Mouse (Mus musculus) MEL (cell line): ENCODE measurements at regions not wholly inside any gene's neighbourhood (a gene's known extent, or its start where the extent isn't known, plus 50 kb on each side); places are given as distances from the start of the nearest gene placed in this dataset.
A peak's percentile ranks its signal among the peaks of the same experiment; 100 is the strongest.

Source experiments
- DNase-seq: peaks from one replicate; pipeline ENCODE4 v3.0.0; 2011; ENCODE audit warnings: low read depth, low spot score
- H3K27ac ChIP-seq: 2 replicates; pipeline ENCODE4 v1.5.1; 2012; ENCODE audit warnings: low read depth, mild to moderate bottlenecking, control low read depth, low read length, moderate library complexity; ENCODE audit not compliant: control insufficient read depth
- H3K27me3 ChIP-seq, 2 experiments: fragments of 150-350 bp in 1 of 2; sonication (generic) in 1 of 2; 2 replicates each; pipeline ENCODE4 v1.6.1; 2012; ENCODE audit warnings: low read length in 2 of 2, mild to moderate bottlenecking in 2 of 2, improper control_type of control experiment in 1 of 2, moderate library complexity in 1 of 2; ENCODE audit not compliant: insufficient read depth in 2 of 2, control insufficient read depth in 1 of 2
- H3K36me3 ChIP-seq, 2 experiments: 2 replicates each; pipeline ENCODE4 v1.6.1; 2012 to 2014; ENCODE audit warnings: low read length in 2 of 2, improper control_type of control experiment in 1 of 2, inconsistent platforms in 1 of 2, mild to moderate bottlenecking in 1 of 2; ENCODE audit not compliant: insufficient read depth in 2 of 2, control insufficient read depth in 1 of 2
- H3K4me1 ChIP-seq, 2 experiments: fragments of 150-350 bp in 1 of 2; sonication (generic) in 1 of 2; 2 replicates each; pipeline ENCODE4 v1.6.1; 2012; ENCODE audit warnings: low read length in 2 of 2, improper control_type of control experiment in 1 of 2, mild to moderate bottlenecking in 1 of 2; ENCODE audit not compliant: insufficient read depth in 2 of 2, control insufficient read depth in 1 of 2
- H3K4me3 ChIP-seq, 2 experiments: fragments of 150-350 bp in 1 of 2; sonication (generic) in 1 of 2; 2 replicates each; pipeline ENCODE4 v1.5.1; 2012; ENCODE audit warnings: low read depth in 2 of 2, low read length in 2 of 2, mild to moderate bottlenecking in 2 of 2, moderate library complexity in 2 of 2, control low read depth in 1 of 2, improper control_type of control experiment in 1 of 2; ENCODE audit not compliant: control insufficient read depth in 1 of 2, insufficient read depth in 1 of 2
- H3K79me2 ChIP-seq: 2 replicates; pipeline ENCODE4 v1.6.1; 2012; ENCODE audit warnings: mild to moderate bottlenecking, low read length, moderate library complexity; ENCODE audit not compliant: control insufficient read depth, poor library complexity, insufficient read depth
- H3K9ac ChIP-seq: 2 replicates; pipeline ENCODE4 v1.6.1; 2012; ENCODE audit warnings: low read depth, mild to moderate bottlenecking, control low read depth, low read length, moderate library complexity; ENCODE audit not compliant: control insufficient read depth, poor library complexity, severe bottlenecking
- H3K9me3 ChIP-seq: fragments of 150-350 bp; sonication (generic); replicated peaks from 2 replicates; pipeline ENCODE4 v1.6.1; 2012; ENCODE audit warnings: mild to moderate bottlenecking, low read length, improper control_type of control experiment, moderate library complexity; ENCODE audit not compliant: insufficient read depth
- BHLHE40 ChIP-seq: IDR thresholded peaks from 2 replicates; pipeline ENCODE4 v1.6.1; 2012; ENCODE audit warnings: low read depth, mild to moderate bottlenecking, inconsistent platforms, low read length, improper control_type of control experiment, borderline replicate concordance
- CHD1 ChIP-seq: IDR thresholded peaks from 2 replicates; pipeline ENCODE4 v1.6.1; 2012; ENCODE audit warnings: low read depth, mild to moderate bottlenecking, inconsistent platforms, low read length, improper control_type of control experiment
- CHD2 ChIP-seq: IDR thresholded peaks from 2 replicates; pipeline ENCODE4 v1.6.1; 2011; ENCODE audit warnings: low read length, improper control_type of control experiment
- CTCF ChIP-seq, 3 experiments: IDR thresholded peaks in 2 of 3; conservative IDR thresholded peaks in 1 of 3; 2 replicates each; pipeline ENCODE4 v1.5.1; 2011 to 2012; ENCODE audit warnings: low read length in 3 of 3, low read depth in 2 of 3, mild to moderate bottlenecking in 2 of 3, improper control_type of control experiment in 1 of 3, inconsistent platforms in 1 of 3, mixed read lengths in 1 of 3, moderate library complexity in 1 of 3; ENCODE audit not compliant: control insufficient read depth in 1 of 3, insufficient read depth in 1 of 3, poor library complexity in 1 of 3, severe bottlenecking in 1 of 3
- E2F4 ChIP-seq: IDR thresholded peaks from 2 replicates; pipeline ENCODE4 v1.6.1; 2011; ENCODE audit warnings: low read depth, low read length, improper control_type of control experiment, borderline replicate concordance
- ELF1 ChIP-seq: IDR thresholded peaks from 2 replicates; pipeline ENCODE4 v1.6.1; 2014; ENCODE audit warnings: low read depth, mild to moderate bottlenecking, inconsistent platforms, low read length, improper control_type of control experiment, moderate library complexity
- EP300 ChIP-seq, 2 experiments: IDR thresholded peaks; 2 replicates each; pipeline ENCODE4 v1.6.1; 2011; ENCODE audit warnings: improper control_type of control experiment in 2 of 2, low read length in 2 of 2, low read depth in 1 of 2, mild to moderate bottlenecking in 1 of 2
- ETS1 ChIP-seq: IDR thresholded peaks from 2 replicates; pipeline ENCODE4 v1.6.1; 2012; ENCODE audit warnings: low read depth, mild to moderate bottlenecking, inconsistent platforms, low read length, improper control_type of control experiment, moderate library complexity
- GABPA ChIP-seq: IDR thresholded peaks from 2 replicates; pipeline ENCODE4 v1.6.1; 2012; ENCODE audit warnings: low read depth, mild to moderate bottlenecking, inconsistent platforms, low read length, improper control_type of control experiment, moderate library complexity
- GATA1 ChIP-seq: IDR thresholded peaks from 2 replicates; pipeline ENCODE4 v1.6.1; 2011; ENCODE audit warnings: low read depth, low read length, improper control_type of control experiment
- HCFC1 ChIP-seq: IDR thresholded peaks from 2 replicates; pipeline ENCODE4 v1.6.1; 2012; ENCODE audit warnings: low read depth, mild to moderate bottlenecking, inconsistent platforms, low read length, improper control_type of control experiment, moderate library complexity
- JUND ChIP-seq: IDR thresholded peaks from 2 replicates; pipeline ENCODE4 v1.6.1; 2011; ENCODE audit warnings: low read depth, mild to moderate bottlenecking, improper control_type of control experiment, low read length
- KAT2A ChIP-seq: conservative IDR thresholded peaks from 2 replicates; pipeline ENCODE4 v1.6.1; 2012; ENCODE audit warnings: low read depth, low read length, improper control_type of control experiment, inconsistent platforms
- MAFK ChIP-seq: IDR thresholded peaks from 2 replicates; pipeline ENCODE4 v1.6.1; 2011; ENCODE audit warnings: low read depth, mild to moderate bottlenecking, low read length, improper control_type of control experiment, borderline replicate concordance
- MAX ChIP-seq: IDR thresholded peaks from 2 replicates; pipeline ENCODE4 v1.6.1; 2011; ENCODE audit warnings: low read length, improper control_type of control experiment
- MAZ ChIP-seq: IDR thresholded peaks from 2 replicates; pipeline ENCODE4 v1.6.1; 2012; ENCODE audit warnings: low read depth, mild to moderate bottlenecking, inconsistent platforms, low read length, improper control_type of control experiment
- MEF2A ChIP-seq: IDR thresholded peaks from 2 replicates; pipeline ENCODE4 v1.6.1; 2014; ENCODE audit warnings: low read depth, mild to moderate bottlenecking, inconsistent platforms, low read length, improper control_type of control experiment; ENCODE audit not compliant: poor library complexity, insufficient replicate concordance, severe bottlenecking; ENCODE audit errors: extremely low read depth
- MXI1 ChIP-seq: IDR thresholded peaks from 2 replicates; pipeline ENCODE4 v1.6.1; 2011; ENCODE audit warnings: mild to moderate bottlenecking, low read depth, low read length, improper control_type of control experiment
- MYB ChIP-seq: IDR thresholded peaks from 2 replicates; pipeline ENCODE4 v1.6.1; 2011; ENCODE audit warnings: mild to moderate bottlenecking, low read depth, low read length, improper control_type of control experiment
- MYC ChIP-seq: IDR thresholded peaks from 2 replicates; pipeline ENCODE4 v1.6.1; 2011; ENCODE audit warnings: low read depth, mild to moderate bottlenecking, low read length, improper control_type of control experiment, moderate library complexity
- NELFE ChIP-seq: IDR thresholded peaks from 2 replicates; pipeline ENCODE4 v1.6.1; 2011; ENCODE audit warnings: low read depth, low read length, improper control_type of control experiment
- NRF1 ChIP-seq: IDR thresholded peaks from 2 replicates; pipeline ENCODE4 v1.6.1; 2014; ENCODE audit warnings: low read depth, mild to moderate bottlenecking, inconsistent platforms, low read length, improper control_type of control experiment, moderate library complexity; ENCODE audit not compliant: poor library complexity, insufficient read depth, severe bottlenecking
- POLR2A ChIP-seq, 2 experiments: IDR thresholded peaks; 2 replicates each; pipeline ENCODE4 v1.6.1; 2011 to 2012; ENCODE audit warnings: low read length in 2 of 2, mild to moderate bottlenecking in 2 of 2, control low read depth in 1 of 2, improper control_type of control experiment in 1 of 2, low read depth in 1 of 2, moderate library complexity in 1 of 2; ENCODE audit not compliant: control insufficient read depth in 1 of 2, insufficient read depth in 1 of 2, poor library complexity in 1 of 2
- POLR2AphosphoS5 ChIP-seq: IDR thresholded peaks from 2 replicates; pipeline ENCODE4 v1.6.1; 2012; ENCODE audit warnings: low read depth, borderline replicate concordance, mild to moderate bottlenecking, inconsistent platforms, low read length, moderate library complexity, mixed read lengths
- RAD21 ChIP-seq: IDR thresholded peaks from 2 replicates; pipeline ENCODE4 v1.6.1; 2011; ENCODE audit warnings: mild to moderate bottlenecking, low read depth, low read length, improper control_type of control experiment
- RCOR1 ChIP-seq: IDR thresholded peaks from 2 replicates; pipeline ENCODE4 v1.6.1; 2012; ENCODE audit warnings: low read depth, mild to moderate bottlenecking, inconsistent platforms, low read length, improper control_type of control experiment
- SIN3A ChIP-seq: IDR thresholded peaks from 2 replicates; pipeline ENCODE4 v1.6.1; 2012; ENCODE audit warnings: low read length, improper control_type of control experiment, inconsistent platforms
- TAL1 ChIP-seq: IDR thresholded peaks from 2 replicates; pipeline ENCODE4 v1.6.1; 2012; ENCODE audit warnings: mild to moderate bottlenecking, inconsistent platforms, low read length, moderate library complexity, mixed read lengths
- TBP ChIP-seq: IDR thresholded peaks from 2 replicates; pipeline ENCODE4 v1.8.0; 2011; ENCODE audit warnings: low read depth, low read length, improper control_type of control experiment
- TCF12 ChIP-seq: IDR thresholded peaks from 2 replicates; pipeline ENCODE4 v1.6.1; 2014; ENCODE audit warnings: low read depth, mild to moderate bottlenecking, inconsistent platforms, low read length, improper control_type of control experiment, moderate library complexity
- UBTF ChIP-seq: IDR thresholded peaks from 2 replicates; pipeline ENCODE4 v1.6.1; 2012; ENCODE audit warnings: low read depth, mild to moderate bottlenecking, inconsistent platforms, low read length, improper control_type of control experiment, moderate library complexity, borderline replicate concordance; ENCODE audit not compliant: insufficient read depth
- USF1 ChIP-seq: IDR thresholded peaks from 2 replicates; pipeline ENCODE4 v1.6.1; 2014; ENCODE audit warnings: low read depth, mild to moderate bottlenecking, inconsistent platforms, low read length, improper control_type of control experiment, moderate library complexity
- USF2 ChIP-seq, 2 experiments: IDR thresholded peaks; 2 replicates each; pipeline ENCODE4 v1.6.1; 2011 to 2012; ENCODE audit warnings: improper control_type of control experiment in 2 of 2, low read length in 2 of 2, borderline replicate concordance in 1 of 2, inconsistent platforms in 1 of 2, low read depth in 1 of 2, mild to moderate bottlenecking in 1 of 2; ENCODE audit not compliant: insufficient read depth in 1 of 2
- ZC3H11A ChIP-seq: IDR thresholded peaks from 2 replicates; pipeline ENCODE4 v1.6.1; 2012; ENCODE audit warnings: low read depth, mild to moderate bottlenecking, inconsistent platforms, low read length, improper control_type of control experiment
- ZKSCAN1 ChIP-seq: IDR thresholded peaks from 2 replicates; pipeline ENCODE4 v1.6.1; 2012; ENCODE audit warnings: low read depth, mild to moderate bottlenecking, inconsistent platforms, low read length, improper control_type of control experiment, moderate library complexity
- ZMIZ1 ChIP-seq: IDR thresholded peaks from 2 replicates; pipeline ENCODE4 v1.6.1; 2012; ENCODE audit warnings: low read depth, mild to moderate bottlenecking, inconsistent platforms, low read length, improper control_type of control experiment, moderate library complexity
- ZNF384 ChIP-seq: IDR thresholded peaks from 2 replicates; pipeline ENCODE4 v1.6.1; 2012; ENCODE audit warnings: low read depth, mild to moderate bottlenecking, inconsistent platforms, low read length, improper control_type of control experiment

DNA sequence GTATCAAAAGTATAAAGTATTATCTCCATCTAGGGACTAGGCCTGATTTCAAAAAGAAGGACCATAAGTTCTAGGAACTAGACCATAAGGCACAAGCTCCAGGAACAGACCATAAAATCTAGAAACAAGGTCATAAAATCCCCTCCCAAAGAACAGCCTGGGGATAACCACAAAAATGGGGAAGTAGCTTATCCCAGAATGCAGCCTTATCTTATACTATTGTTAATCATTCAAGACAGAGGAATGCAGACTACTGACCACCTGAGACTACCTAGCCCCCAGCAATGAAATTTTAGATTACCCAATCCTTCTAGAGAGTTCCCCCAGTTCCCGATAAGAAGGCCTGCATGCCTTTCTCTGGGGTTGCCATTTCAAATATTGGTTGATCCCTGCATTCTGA is 81.6 kb upstream of the St8sia4 start:
- peaks cover 30 to 49% of the 10 kb centered on the region in 2 experiments for H3K4me1 ChIP-seq
- DNase-seq = peak; percentile 73
- peaks cover 0 to 54% of the 10 kb centered on the region in 2 experiments; a peak in 2 of 4 replicates for H3K36me3 ChIP-seq
- no peaks in the 10 kb centered on the region for H3K9me3 ChIP-seq
- H3K79me2 ChIP-seq = no peaks in the 10 kb centered on the region
- H3K27me3 ChIP-seq = no peaks in the 10 kb centered on the region
- H3K9ac ChIP-seq = no peak overlapping the region
- H3K27ac ChIP-seq = peak overlapping the region; percentile 73
- H3K4me3 ChIP-seq = no peak overlapping the region
- TF ChIP-seq MAX (no peak), HCFC1 (no peak), ELF1 (no peak), E2F4 (no peak), MAZ (peak; percentile 74; the same call in 1 of the 2 replicates), JUND (no peak), NRF1 (no peak), CTCF (IDR thresholded peaks at IDR 0.05 in 2 of 3, conservative IDR thresholded peaks at IDR 0.05 in 1 of 3; ENCODE audit: control insufficient read depth in 1 of 3, insufficient read depth in 1 of 3, low read depth in 2 of 3, low read length in 3 of 3, poor library complexity in 1 of 3, severe bottlenecking in 1 of 3) (no peak), USF1 (no peak), ZMIZ1 (no peak), MAFK (peak; percentile 64; the same call in 1 of the 2 replicates), ZC3H11A (0 out of 2 replicates have a peak, but pooled peaks have one; percentile 7), TCF12 (peak; percentile 95), MEF2A (no peak), ETS1 (peak; percentile 90), POLR2AphosphoS5 (no peak), MYB (0 out of 2 replicates have a peak, but pooled peaks have one; percentile 40), GABPA (no peak), TAL1 (peak; percentile 81), BHLHE40 (peak; percentile 46; the same call in 1 of the 2 replicates), RCOR1 (peak; percentile 98), POLR2A (IDR thresholded peaks at IDR 0.05; ENCODE audit: control insufficient read depth in 1 of 2, insufficient read depth in 1 of 2, low read depth in 1 of 2, low read length in 2 of 2, poor library complexity in 1 of 2) (no peak), CHD1 (no peak), TBP (0 out of 2 replicates have a peak, but pooled peaks have one; percentile 35), NELFE (no peak), MXI1 (peak; percentile 32; the same call in 1 of the 2 replicates), GATA1 (peak; percentile 97), MYC (0 out of 2 replicates have a peak, but pooled peaks have one; percentile 48), ZNF384 (no peak), CHD2 (peak; percentile 20; the same call in 1 of the 2 replicates), RAD21 (no peak), SIN3A (peak; percentile 67), KAT2A (no peak), EP300 (IDR thresholded peaks at IDR 0.05; ENCODE audit: low read depth in 1 of 2, low read length in 2 of 2) (peak; percentile 96 to 99), UBTF (no peak), USF2 (IDR thresholded peaks at IDR 0.05; ENCODE audit: borderline replicate concordance in 1 of 2, insufficient read depth in 1 of 2, low read depth in 1 of 2, low read length in 2 of 2) (no peak), ZKSCAN1 (no peak)
